Mouse (Mus musculus) skeletal muscle tissue, postnatal 0 days (tissue): ENCODE results near the gene Btbd18. TPM values are rescaled to one million over a fixed set of nuclear protein-coding genes. Genes with fewer than 3 reads are reported as not detected.

ENCODE experiments used
- polyA plus RNA-seq: library from polyadenylated mRNA; unstranded; fragments of >200 nt; fragmentation: Nextera tagmentation; extraction: Ambion mirVana; gene quantifications from 2 replicates; pipeline ENCODE4 v1.2.1, GENCODE M21; 2015

Btbd18 gene
- 0.05 and 0.08 TPM in 2 replicates for polyA plus RNA-seq

DNA sequence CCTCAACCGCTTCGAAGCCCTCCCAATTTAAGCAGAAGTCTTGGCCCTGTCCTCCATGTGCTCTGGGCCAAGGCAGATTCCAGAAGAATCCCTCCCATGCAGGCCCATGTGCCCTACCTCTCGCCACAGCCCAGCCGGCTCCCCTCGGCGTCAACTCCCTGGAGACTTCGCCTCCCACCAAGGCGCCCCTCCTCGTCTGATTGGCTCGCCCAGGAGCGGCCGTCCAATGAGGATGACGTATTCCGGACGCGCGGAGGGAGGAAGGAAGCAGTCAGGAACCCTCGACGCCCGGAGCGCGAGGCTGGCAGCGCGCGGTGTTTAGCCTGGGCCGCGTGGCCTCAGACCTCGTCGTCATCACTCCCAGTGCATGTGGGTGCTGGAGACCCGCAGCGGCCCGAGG, at the start of gene Btbd18:
TSS of gene Btbd18 (plus strand) at position 274 of the 400 bp plus-strand sequence.

DNA sequence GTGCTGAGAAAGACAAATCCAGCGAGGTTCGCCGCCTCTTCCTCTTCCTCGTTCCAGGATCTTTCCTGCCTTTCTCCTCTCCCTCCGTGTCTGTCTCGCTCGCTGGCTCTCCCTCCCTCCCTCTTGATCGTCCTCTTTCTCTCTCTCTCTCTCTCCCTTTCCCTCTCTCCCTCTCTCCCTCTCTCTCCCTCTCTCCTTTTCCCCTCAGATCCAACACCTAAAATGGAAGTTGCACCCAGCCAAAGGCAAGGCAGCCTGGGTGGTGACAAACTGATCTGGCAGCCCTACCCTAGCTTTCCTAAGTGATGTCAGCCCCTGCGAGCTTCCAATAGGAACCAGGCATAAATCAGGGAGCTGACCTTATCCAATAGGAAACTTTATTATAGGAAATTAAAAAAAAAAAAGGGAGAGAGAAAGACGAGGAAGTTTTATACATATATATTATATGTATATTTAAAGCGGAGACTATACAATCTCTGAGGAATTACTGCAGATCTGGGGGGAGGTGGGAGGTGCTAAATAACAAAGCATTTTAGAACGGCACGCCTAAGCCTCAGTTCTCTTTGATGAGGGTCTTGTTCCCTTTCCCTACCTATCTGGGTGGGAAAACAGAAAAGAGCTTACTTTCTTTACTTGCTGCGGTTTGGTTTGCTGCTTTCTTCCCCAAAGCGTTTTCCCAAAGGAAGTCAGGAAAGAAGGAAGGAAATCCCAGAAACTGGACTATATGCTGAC, 8.2 kb upstream of the Btbd18 start, which contains the start of gene Ctnnd1:
TSS of gene Ctnnd1 (minus strand) at position 302 of the 732 bp plus-strand sequence.

DNA sequence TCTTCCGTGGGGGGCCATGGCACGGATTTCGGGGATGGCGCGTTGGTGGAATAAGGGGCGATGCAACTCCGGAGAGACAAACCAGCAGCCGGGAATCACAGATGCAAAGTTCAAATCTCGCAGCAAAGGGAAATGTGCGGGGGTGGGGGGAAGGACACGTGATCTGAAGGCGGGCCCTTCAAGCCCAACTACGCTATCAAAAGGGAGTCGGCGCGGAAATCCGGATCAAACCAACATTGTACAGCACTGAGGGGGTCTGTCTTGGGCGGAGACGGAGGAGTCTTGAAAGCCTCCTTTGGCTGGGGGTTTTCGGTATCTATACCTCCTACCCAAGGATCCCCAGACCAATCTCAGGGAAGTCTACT, 11.7 kb downstream of the Btbd18 start, which contains the start of gene Selenoh:
TSS of gene Selenoh (minus strand) at position 202 of the 365 bp plus-strand sequence.

DNA sequence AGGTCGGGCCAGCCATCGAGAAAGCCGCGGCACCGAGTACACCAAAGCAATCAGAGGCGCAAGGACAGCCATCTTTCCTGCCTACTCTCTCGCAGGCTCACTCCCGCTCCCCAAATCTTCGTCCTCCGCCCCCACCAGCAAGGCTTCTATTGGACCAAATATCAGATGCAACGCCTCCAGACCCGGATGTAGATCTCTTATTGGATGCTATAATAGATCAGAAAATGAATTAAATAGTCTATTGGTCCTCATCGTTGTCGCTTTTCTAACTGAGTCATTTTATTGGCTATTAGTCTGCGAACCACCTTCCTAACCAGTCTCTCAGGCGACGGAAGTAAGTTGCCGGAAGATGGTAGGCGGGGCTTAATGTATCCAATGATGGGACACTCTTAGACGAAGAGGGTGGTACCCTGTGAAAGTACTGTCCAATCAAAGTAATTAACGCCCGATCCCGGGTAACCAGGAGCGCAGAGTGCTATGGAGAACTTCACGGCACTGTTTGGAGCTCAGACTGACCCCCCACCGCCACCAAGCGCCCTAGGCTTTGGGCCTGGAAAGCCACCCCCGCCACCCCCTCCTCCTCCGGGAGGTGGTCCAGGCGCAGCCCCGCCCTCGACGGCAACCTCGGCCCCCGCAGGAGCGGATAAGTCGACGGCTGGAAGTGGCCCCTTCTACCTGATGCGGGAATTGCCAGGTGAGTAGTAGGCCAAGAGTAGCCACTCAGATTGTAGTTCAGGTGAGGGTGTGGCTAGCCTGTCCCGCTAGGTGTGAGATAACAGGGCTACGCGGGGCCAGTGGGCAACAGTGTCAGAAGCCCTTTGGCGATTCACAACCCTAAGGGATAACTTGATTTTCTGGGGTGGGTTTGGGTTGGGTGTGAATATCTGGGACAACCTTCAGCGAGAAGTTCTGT, 19.3 kb downstream of the Btbd18 start, which contains the start of the genes Gm28635 and Med19:
TSS of gene Gm28635 (minus strand) at position 74 of the 913 bp plus-strand sequence.
TSS of gene Med19 (plus strand) at position 435 of the 913 bp plus-strand sequence.

DNA sequence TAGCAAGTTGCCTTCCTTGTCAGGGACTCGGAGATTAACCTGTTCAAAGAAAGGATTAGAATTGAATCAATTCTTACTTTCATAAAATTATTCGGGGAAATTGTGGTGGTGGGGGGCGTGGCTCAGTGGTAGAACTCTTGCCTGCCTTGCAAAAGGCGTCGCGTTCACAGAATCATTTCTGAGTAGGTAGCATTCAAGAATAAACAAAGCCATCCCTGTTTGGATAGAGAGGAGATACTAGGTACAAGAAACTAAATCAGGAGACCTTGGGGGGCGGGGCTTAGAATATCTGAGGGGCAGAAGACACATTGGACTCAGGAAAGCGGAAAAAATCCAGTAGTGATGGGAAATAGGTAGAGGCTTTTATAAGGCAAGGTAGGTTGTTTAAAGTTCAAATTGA, 20.1 kb downstream of the Btbd18 start, which contains the start of gene Tmx2:
TSS of gene Tmx2 (minus strand) at position 125 of the 400 bp plus-strand sequence.

DNA sequence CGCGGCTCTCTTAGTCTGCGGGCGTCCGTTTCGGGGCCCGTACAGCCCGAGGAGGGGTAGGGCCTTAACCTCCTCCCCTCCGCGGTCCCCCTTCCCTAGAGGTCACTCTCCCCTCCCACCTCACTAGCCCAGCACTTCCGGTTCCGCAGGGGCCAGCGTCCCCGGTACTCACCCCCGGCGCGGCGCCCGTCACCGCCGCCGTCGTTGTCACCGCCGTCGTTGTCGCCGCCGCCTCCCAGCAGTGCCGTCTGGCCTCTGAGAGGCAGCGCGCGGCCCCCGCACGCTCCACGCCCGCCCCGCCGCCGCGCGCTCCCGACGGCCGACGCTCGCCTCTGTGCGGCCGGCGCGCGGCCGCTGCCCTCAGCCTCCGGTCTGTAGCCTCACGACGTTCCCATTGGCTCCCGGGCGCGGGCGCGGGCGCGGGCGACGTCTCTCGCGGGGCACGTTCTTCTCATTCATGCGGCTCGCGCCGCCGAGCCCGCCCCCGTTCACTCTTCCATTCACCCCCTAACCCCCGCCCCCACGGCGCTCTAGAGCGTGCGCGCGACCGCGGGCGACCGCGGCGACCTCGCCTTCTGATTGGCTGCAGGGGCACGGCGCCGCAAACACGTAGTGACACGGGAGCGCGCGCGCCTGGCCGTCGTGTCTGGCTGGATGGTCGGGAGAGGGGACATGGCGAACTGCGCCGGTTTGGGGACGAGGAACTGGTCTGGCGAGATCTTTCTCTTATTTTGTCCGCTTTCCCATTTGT, 56.1 kb downstream of the Btbd18 start, which contains the start of gene Zdhhc5:
TSS of gene Zdhhc5 (minus strand) at position 370 of the 751 bp plus-strand sequence.

Other genes with a start within 250 kb of the Btbd18 start
- 26.3 and 37.6 TPM in 2 replicates for gene Calcrl, start 233.7 kb upstream of the Btbd18 start, polyA plus RNA-seq
- 20.7 and 23.2 TPM in 2 replicates for gene Tfpi, start 182.3 kb upstream of the Btbd18 start, polyA plus RNA-seq
- 21.5 and 22.2 TPM in 2 replicates for gene Ctnnd1, start 8.3 kb upstream of the Btbd18 start, polyA plus RNA-seq
- 60.9 and 74.7 TPM in 2 replicates for gene Selenoh, start 11.7 kb downstream of the Btbd18 start, polyA plus RNA-seq
- gene Gm28635, start 19.0 kb downstream of the Btbd18 start, polyA plus RNA-seq = not detected in 2 replicates
- 12.2 and 14.2 TPM in 2 replicates for gene Med19, start 19.3 kb downstream of the Btbd18 start, polyA plus RNA-seq
- 55.8 and 69.9 TPM in 2 replicates for gene Tmx2, start 20.1 kb downstream of the Btbd18 start, polyA plus RNA-seq
- 13.4 and 17.7 TPM in 2 replicates for gene Zdhhc5, start 56.1 kb downstream of the Btbd18 start, polyA plus RNA-seq
- gene Clp1, start 68.3 kb downstream of the Btbd18 start, polyA plus RNA-seq = 10.5 and 12.6 TPM in 2 replicates
- gene Ypel4, start 75.0 kb downstream of the Btbd18 start, polyA plus RNA-seq = 1.5 and 1.6 TPM in 2 replicates
- 1.8 and 2.0 TPM in 2 replicates for gene Gm19426, start 84.6 kb downstream of the Btbd18 start, polyA plus RNA-seq
- gene Serping1, start 116.4 kb downstream of the Btbd18 start, polyA plus RNA-seq = 64.7 and 70.4 TPM in 2 replicates
- gene Ube2l6, start 139.7 kb downstream of the Btbd18 start, polyA plus RNA-seq = 20.2 and 24.6 TPM in 2 replicates
- 106 and 109 TPM in 2 replicates for gene Smtnl1, start 163.6 kb downstream of the Btbd18 start, polyA plus RNA-seq
- 67.6 and 83.8 TPM in 2 replicates for gene Timm10, start 167.9 kb downstream of the Btbd18 start, polyA plus RNA-seq
- gene Slc43a1, start 179.8 kb downstream of the Btbd18 start, polyA plus RNA-seq = 7.4 and 10.3 TPM in 2 replicates
- 0.45 TPM in 2 replicates for gene Rtn4rl2, start 227.6 kb downstream of the Btbd18 start, polyA plus RNA-seq